Mouse (Mus musculus) hindbrain, embryonic 13.5 days (tissue): Measurements from ENCODE around the gene Tmem110. TPM values are rescaled to one million over a fixed set of nuclear protein-coding genes. Genes with fewer than 3 reads are reported as not detected.

ENCODE experiments used
- ATAC-seq: fragments of 200-750 bp; cut with Nextera tagmentation; 2 replicates; pipeline ENCODE4 v1.8.0; 2017; ENCODE audit warnings: moderate TSS enrichment; ENCODE audit not compliant: low FRiP score
- H3K27ac ChIP-seq: fragments of 300-500 bp; sonication (generic); 2 replicates; pipeline ENCODE4 v1.5.1; 2015; ENCODE audit warnings: inconsistent platforms, mild to moderate bottlenecking, moderate library complexity
- H3K27me3 ChIP-seq: fragments of 300-500 bp; sonication (generic); 2 replicates; pipeline ENCODE4 v1.6.1; 2015; ENCODE audit warnings: mild to moderate bottlenecking, inconsistent platforms
- H3K36me3 ChIP-seq: fragments of 300-500 bp; sonication (generic); 2 replicates; pipeline ENCODE4 v1.6.1; 2015; ENCODE audit warnings: mild to moderate bottlenecking, inconsistent platforms
- H3K4me1 ChIP-seq: fragments of 300-500 bp; sonication (generic); replicated peaks from 2 replicates; pipeline ENCODE4 v1.6.1; 2015; ENCODE audit warnings: inconsistent platforms
- H3K4me2 ChIP-seq: fragments of 300-500 bp; sonication (generic); 2 replicates; pipeline ENCODE4 v1.6.1; 2015; ENCODE audit warnings: inconsistent platforms, mild to moderate bottlenecking, moderate library complexity
- H3K4me3 ChIP-seq: fragments of 300-500 bp; sonication (generic); 2 replicates; pipeline ENCODE4 v1.5.1; 2015; ENCODE audit warnings: mild to moderate bottlenecking, inconsistent platforms
- H3K9ac ChIP-seq: fragments of 300-500 bp; sonication (generic); 2 replicates; pipeline ENCODE4 v1.6.1; 2015; ENCODE audit warnings: mild to moderate bottlenecking, inconsistent platforms
- H3K9me3 ChIP-seq: fragments of 300-500 bp; sonication (generic); 2 replicates; pipeline ENCODE4 v1.6.1; 2016; ENCODE audit warnings: inconsistent platforms
- WGBS: fragments of 180-500 bp; shearing (Covaris S2); methylation state at CpG from one replicate; pipeline ENCODE4 v1.1.7; 2015; 5-methylcytosine and 5-hydroxymethylcytosine counted together
- polyA plus RNA-seq: library from polyadenylated mRNA; unstranded; fragments of >200 nt; fragmentation: Nextera tagmentation; extraction: Ambion mirVana; gene quantifications from 2 replicates; pipeline ENCODE4 v1.2.1, GENCODE M21; 2015

Gene Tmem110
- polyA plus RNA-seq, 1 experiment from 2014 or later = 22.6 TPM

GRCm38 (mm10) chr14:30868826-30869225 lies 43.4 kb downstream of the Tmem110 start:
- Histone ChIP-seq H3K9me3 (no peaks in the 10 kb centered on the region), H3K36me3 (peaks cover 58% of the 10 kb centered on the region), H3K27ac (no peak overlapping the region), H3K27me3 (no peaks in the 10 kb centered on the region), H3K4me3 (no peak overlapping the region), H3K9ac (no peak overlapping the region), H3K4me1 (no peaks in the 10 kb centered on the region), H3K4me2 (no peak overlapping the region)
- no peak for ATAC-seq
- WGBS = 92% methylated on average over 10 of the region's 10 CpGs

GRCm38 (mm10) chr14:30869391-30869801 lies 44.0 kb downstream of the Tmem110 start:
- Histone ChIP-seq H3K9ac (no peak overlapping the region), H3K4me2 (no peak overlapping the region), H3K27me3 (no peaks in the 10 kb centered on the region), H3K27ac (no peak overlapping the region), H3K9me3 (no peaks in the 10 kb centered on the region), H3K36me3 (peaks cover 64% of the 10 kb centered on the region), H3K4me3 (no peak overlapping the region), H3K4me1 (no peaks in the 10 kb centered on the region)
- WGBS = 85% methylated on average over 8 of the region's 8 CpGs
- no peak for ATAC-seq

GRCm38 (mm10) chr14:30870206-30871147 lies 45.1 kb downstream of the Tmem110 start:
- no peak overlapping the region for H3K4me2 ChIP-seq
- H3K9ac ChIP-seq = no peak overlapping the region
- H3K27me3 ChIP-seq = no peaks in the 10 kb centered on the region
- no peak overlapping the region for H3K4me3 ChIP-seq
- 92% methylated on average over 25 of the region's 25 CpGs for WGBS
- H3K9me3 ChIP-seq = no peaks in the 10 kb centered on the region
- ATAC-seq = no peak
- peaks cover 64% of the 10 kb centered on the region for H3K36me3 ChIP-seq
- no peaks in the 10 kb centered on the region for H3K4me1 ChIP-seq
- H3K27ac ChIP-seq = no peak overlapping the region

DNA sequence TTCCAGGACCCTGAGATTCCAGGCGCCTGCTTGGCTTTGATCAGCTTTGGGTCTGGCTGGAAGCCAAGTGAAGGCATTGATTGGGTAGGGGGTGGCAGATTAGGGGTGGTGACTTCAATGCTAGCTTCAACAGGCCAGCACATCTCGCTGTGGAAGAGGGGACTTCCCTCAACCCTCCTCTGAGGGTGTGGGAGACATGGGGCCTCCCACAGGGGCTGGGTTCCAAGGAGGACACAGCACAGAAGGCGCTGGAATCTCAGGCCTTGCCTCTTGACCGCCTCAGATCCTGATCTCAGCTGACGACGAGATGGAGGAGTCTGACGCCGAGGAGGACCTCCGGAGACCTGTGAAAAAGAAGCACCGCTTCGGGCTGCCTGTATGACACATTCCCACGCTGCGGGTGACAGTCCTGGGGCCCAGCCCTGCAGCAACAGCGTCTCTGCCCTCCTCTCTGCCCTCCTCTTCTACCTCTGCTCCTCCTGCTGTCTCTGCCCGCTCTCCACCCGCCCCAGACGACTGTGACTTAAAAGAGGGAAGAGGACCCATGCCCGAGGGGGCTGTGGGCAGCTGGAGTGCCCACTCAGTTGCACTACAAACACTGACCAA lies 48.8 kb downstream of the Tmem110 start:
- H3K4me1 ChIP-seq = peaks cover 1% of the 10 kb centered on the region; the same call in 1 of the 2 replicates
- H3K4me3 ChIP-seq = no peak overlapping the region
- peaks cover 65% of the 10 kb centered on the region for H3K36me3 ChIP-seq
- H3K27me3 ChIP-seq = no peaks in the 10 kb centered on the region
- no peak overlapping the region for H3K4me2 ChIP-seq
- 87% methylated on average over 18 of the region's 18 CpGs for WGBS
- no peak for ATAC-seq
- no peak overlapping the region for H3K9ac ChIP-seq
- H3K9me3 ChIP-seq = no peaks in the 10 kb centered on the region
- no peak overlapping the region for H3K27ac ChIP-seq

GRCm38 (mm10) chr14:30875130-30875865 lies 49.9 kb downstream of the Tmem110 start:
- no peak for ATAC-seq
- Histone ChIP-seq H3K27me3 (no peaks in the 10 kb centered on the region), H3K9ac (no peak overlapping the region), H3K9me3 (no peaks in the 10 kb centered on the region), H3K36me3 (peaks cover 66% of the 10 kb centered on the region), H3K4me2 (no peak overlapping the region), H3K27ac (no peak overlapping the region), H3K4me1 (peaks cover 8% of the 10 kb centered on the region), H3K4me3 (no peak overlapping the region)
- WGBS = 93% methylated on average over 12 of the region's 12 CpGs

- no peak for ATAC-seq
- Histone ChIP-seq H3K27me3 (no peaks in the 10 kb centered on the region), H3K4me3 (no peak overlapping the region), H3K4me2 (no peak overlapping the region), H3K4me1 (peaks cover 8% of the 10 kb centered on the region), H3K36me3 (peaks cover 61% of the 10 kb centered on the region), H3K27ac (no peak overlapping the region), H3K9ac (no peak overlapping the region), H3K9me3 (no peaks in the 10 kb centered on the region)
- WGBS = 85% methylated on average over 9 of the region's 9 CpGs
Measured at GRCm38 (mm10) chr14:30875955-30876354, 50.6 kb downstream of the Tmem110 start.

DNA sequence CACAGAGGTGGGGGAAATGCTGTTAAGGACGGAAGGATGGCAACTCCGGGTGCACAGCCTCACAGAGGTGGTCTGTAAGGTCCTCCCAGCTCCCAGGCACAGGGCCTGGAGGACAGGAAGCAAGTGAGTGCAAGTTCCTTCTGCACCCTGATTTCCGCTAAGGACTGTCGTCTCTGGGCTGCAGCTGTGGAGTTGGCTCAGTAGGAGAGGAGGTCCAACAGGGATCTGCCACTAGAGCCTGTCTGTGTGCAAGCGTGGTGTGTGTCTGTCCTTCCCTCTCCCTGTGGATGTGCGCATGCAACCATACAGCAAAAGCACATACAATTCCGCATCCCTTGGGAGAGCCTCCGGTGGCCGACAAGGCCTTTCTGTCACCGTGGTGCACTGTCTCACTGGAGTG lies 51.1 kb downstream of the Tmem110 start:
- Histone ChIP-seq H3K27me3 (no peaks in the 10 kb centered on the region), H3K27ac (no peak overlapping the region), H3K36me3 (peaks cover 56% of the 10 kb centered on the region), H3K9ac (no peak overlapping the region), H3K4me3 (no peak overlapping the region), H3K4me1 (peaks cover 8% of the 10 kb centered on the region), H3K4me2 (no peak overlapping the region), H3K9me3 (no peaks in the 10 kb centered on the region)
- WGBS = 90% methylated on average over 10 of the region's 10 CpGs
- no peak for ATAC-seq

DNA sequence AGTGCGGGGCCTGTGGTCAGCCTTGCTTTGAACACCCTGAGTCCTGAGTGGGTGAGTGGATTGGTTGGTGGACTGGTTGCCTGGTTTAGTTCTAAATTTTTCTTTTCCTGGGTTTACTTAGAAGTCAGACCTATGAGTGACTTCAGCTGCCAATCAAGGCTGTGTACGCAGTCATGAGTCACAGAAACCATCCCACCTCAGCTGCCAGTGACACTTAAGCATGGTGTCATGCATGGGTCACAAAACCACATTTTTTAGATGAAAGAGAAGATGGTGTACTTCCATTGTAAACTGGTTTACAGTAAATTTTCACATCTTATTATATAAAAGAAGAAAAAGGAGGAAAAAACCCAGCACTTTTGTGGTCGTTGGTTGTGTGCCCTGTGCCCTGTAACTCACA lies 52.4 kb downstream of the Tmem110 start:
- Histone ChIP-seq H3K4me2 (no peak overlapping the region), H3K27me3 (no peaks in the 10 kb centered on the region), H3K9me3 (no peaks in the 10 kb centered on the region), H3K4me1 (peaks cover 8% of the 10 kb centered on the region), H3K27ac (no peak overlapping the region), H3K36me3 (peaks cover 52% of the 10 kb centered on the region), H3K4me3 (no peak overlapping the region), H3K9ac (no peak overlapping the region)
- no peak for ATAC-seq
- WGBS = 99% methylated on average over 3 of the region's 3 CpGs

GRCm38 (mm10) chr14:30878958-30879571 lies 53.7 kb downstream of the Tmem110 start, which contains the start of gene Mustn1:
TSS of gene Mustn1 (plus strand) at chr14:30879200.
- no peak within 1 kb of the TSS for H3K27ac ChIP-seq
- no peak within 1 kb of the TSS for H3K4me2 ChIP-seq
- peaks cover 40% of the 10 kb centered on the region for H3K36me3 ChIP-seq
- no peak for ATAC-seq
- no peak within 1 kb of the TSS for H3K9ac ChIP-seq
- no peak within 1 kb of the TSS for H3K4me3 ChIP-seq
- H3K27me3 ChIP-seq = no peaks in the 10 kb centered on the region
- H3K9me3 ChIP-seq = no peaks in the 10 kb centered on the region
- H3K4me1 ChIP-seq = peaks cover 8% of the 10 kb centered on the region
- 80% methylated on average over 11 of the region's 11 CpGs for WGBS

- no peak for ATAC-seq
- H3K4me2 ChIP-seq = no peak overlapping the region
- H3K27me3 ChIP-seq = no peaks in the 10 kb centered on the region
- H3K9me3 ChIP-seq = no peaks in the 10 kb centered on the region
- H3K4me3 ChIP-seq = no peak overlapping the region
- H3K27ac ChIP-seq = no peak overlapping the region
- H3K36me3 ChIP-seq = peaks cover 32% of the 10 kb centered on the region
- H3K9ac ChIP-seq = no peak overlapping the region
- 72% methylated on average over 9 of the region's 9 CpGs for WGBS
- peaks cover 8% of the 10 kb centered on the region for H3K4me1 ChIP-seq
Measured at GRCm38 (mm10) chr14:30879794-30880193, 54.4 kb downstream of the Tmem110 start.

DNA sequence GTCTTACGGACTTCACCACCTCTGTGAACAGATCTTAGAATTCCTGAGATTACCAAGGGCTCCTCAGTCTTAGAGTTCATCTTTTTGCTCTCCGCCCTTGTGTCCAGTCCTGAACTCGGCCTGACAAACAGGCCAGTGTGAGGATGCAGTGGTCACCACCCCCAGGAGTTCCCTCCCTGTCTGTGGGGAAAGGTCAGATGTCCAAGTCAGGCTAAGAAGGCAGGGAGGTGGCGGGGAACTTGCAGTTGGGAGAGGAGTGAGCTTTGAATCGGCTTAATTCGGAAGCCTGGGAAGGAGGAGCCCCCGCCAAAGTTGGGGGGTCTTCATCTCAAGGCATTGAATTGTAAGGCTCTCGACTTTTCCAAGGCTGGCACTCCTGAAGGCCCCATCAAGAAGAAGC lies 54.9 kb downstream of the Tmem110 start:
- no peak for ATAC-seq
- Histone ChIP-seq H3K9me3 (no peaks in the 10 kb centered on the region), H3K27me3 (no peaks in the 10 kb centered on the region), H3K4me3 (no peak overlapping the region), H3K36me3 (peaks cover 29% of the 10 kb centered on the region), H3K9ac (no peak overlapping the region), H3K4me1 (peaks cover 8% of the 10 kb centered on the region), H3K27ac (no peak overlapping the region), H3K4me2 (no peak overlapping the region)
- 81% methylated on average over 8 of the region's 8 CpGs for WGBS
